Mouse (Mus musculus): Measurements from ENCODE around the gene Aifm1. TPM values are rescaled to one million over a fixed set of nuclear protein-coding genes. Genes with fewer than 3 reads are reported as not detected.

The Aifm1 gene
- 19.2 and 47.7 TPM in 2 replicates for total RNA-seq (2014; rRNA removed; ENCODE audit: low replicate concordance)
- polyA plus RNA-seq (2015; fragmentation: Nextera tagmentation; extraction: Ambion mirVana), result 120 and 127 TPM in 2 replicates

- Histone ChIP-seq H3K27ac (ENCODE audit: low read depth) (peak within 1 kb of the TSS; percentile 81), H3K4me2 (ENCODE audit: low read depth, low read length) (peak within 1 kb of the TSS; percentile 69), H3K27me3 (ENCODE audit: control insufficient read depth, insufficient read depth, low read length) (no peaks in the 10 kb centered on the region), H3K4me1 (ENCODE audit: control insufficient read depth, insufficient read depth) (no peaks in the 10 kb centered on the region), H3K9me3 (replicated peaks; ENCODE audit: control insufficient read depth, low read length) (no peaks in the 10 kb centered on the region), H3K9ac (replicated peaks; ENCODE audit: low read depth, low read length) (peak within 1 kb of the TSS; percentile 75), H3K36me3 (replicated peaks; ENCODE audit: control insufficient read depth, insufficient read depth, low read length) (no peaks in the 10 kb centered on the region), H3K4me3 (ENCODE audit: low read depth, low read length) (peak within 1 kb of the TSS; percentile 64)
- ATAC-seq (ENCODE audit: insufficient read depth, low read depth) (peak; percentile 99), DNase-seq (ENCODE audit: low spot score) (peak; percentile 88)
- WGBS, result 16% methylated on average over 44 of the region's 45 CpGs
- TF ChIP-seq EP300 (IDR thresholded peaks at IDR 0.05; ENCODE audit: low read depth) (no peak), CTCF (IDR thresholded peaks at IDR 0.05; ENCODE audit: low read depth) (no peak)
Observed at GRCm38 (mm10) chrX:48513166-48513807, at the start of gene Aifm1. Aifm1 (minus strand) TSS chrX:48513563.

- no peak overlapping the region for H3K9ac ChIP-seq (replicated peaks; ENCODE audit: low read depth, low read length)
Observed at GRCm38 (mm10) chrX:48532175-48532574, 18.8 kb upstream of the Aifm1 start.

GRCm38 (mm10) chrX:48526435-48526834 is 13.1 kb upstream of the Aifm1 start:
- Histone ChIP-seq H3K27me3 (ENCODE audit: control insufficient read depth, insufficient read depth, low read length) (no peaks in the 10 kb centered on the region), H3K4me2 (ENCODE audit: low read depth, low read length) (no peak overlapping the region), H3K4me3 (ENCODE audit: low read depth, low read length) (no peak overlapping the region), H3K36me3 (replicated peaks; ENCODE audit: control insufficient read depth, insufficient read depth, low read length) (no peaks in the 10 kb centered on the region), H3K9me3 (replicated peaks; ENCODE audit: control insufficient read depth, low read length) (no peaks in the 10 kb centered on the region), H3K9ac (replicated peaks; ENCODE audit: low read depth, low read length) (no peak overlapping the region), H3K4me1 (ENCODE audit: control insufficient read depth, insufficient read depth) (no peaks in the 10 kb centered on the region), H3K27ac (ENCODE audit: low read depth) (peak overlapping the region; percentile 46; the same call in 1 of the 2 replicates)
- no peak for DNase-seq (ENCODE audit: low spot score)
- TF ChIP-seq EP300 (IDR thresholded peaks at IDR 0.05; ENCODE audit: low read depth), result no peak
- no peak for TF ChIP-seq CTCF (IDR thresholded peaks at IDR 0.05; ENCODE audit: low read depth)
- WGBS, result 25% methylated on average over 3 of the region's 3 CpGs
- ATAC-seq (ENCODE audit: insufficient read depth, low read depth), result no peak

More at GRCm38 (mm10) chrX:48532175-48532574, 18.8 kb upstream of the Aifm1 start:
- DNase-seq (ENCODE audit: low spot score) (peak; percentile 40), ATAC-seq (ENCODE audit: insufficient read depth, low read depth) (no peak)
- Histone ChIP-seq H3K9me3 (replicated peaks; ENCODE audit: control insufficient read depth, low read length) (no peaks in the 10 kb centered on the region), H3K27me3 (ENCODE audit: control insufficient read depth, insufficient read depth, low read length) (no peaks in the 10 kb centered on the region), H3K36me3 (replicated peaks; ENCODE audit: control insufficient read depth, insufficient read depth, low read length) (no peaks in the 10 kb centered on the region), H3K4me3 (ENCODE audit: low read depth, low read length) (no peak overlapping the region), H3K4me1 (ENCODE audit: control insufficient read depth, insufficient read depth) (no peaks in the 10 kb centered on the region), H3K27ac (ENCODE audit: low read depth) (no peak overlapping the region), H3K4me2 (ENCODE audit: low read depth, low read length) (peak overlapping the region; percentile 30; the same call in 1 of the 2 replicates)
- TF ChIP-seq CTCF (IDR thresholded peaks at IDR 0.05; ENCODE audit: low read depth), result peak; percentile 82
- no peak for TF ChIP-seq EP300 (IDR thresholded peaks at IDR 0.05; ENCODE audit: low read depth)
- WGBS, result 24% methylated on average over 3 of the region's 3 CpGs

GRCm38 (mm10) chrX:48525866-48526265 is 12.5 kb upstream of the Aifm1 start:
- Histone ChIP-seq H3K4me2 (ENCODE audit: low read depth, low read length) (no peak overlapping the region), H3K4me3 (ENCODE audit: low read depth, low read length) (no peak overlapping the region), H3K9me3 (replicated peaks; ENCODE audit: control insufficient read depth, low read length) (no peaks in the 10 kb centered on the region), H3K27ac (ENCODE audit: low read depth) (peak overlapping the region; percentile 46), H3K36me3 (replicated peaks; ENCODE audit: control insufficient read depth, insufficient read depth, low read length) (no peaks in the 10 kb centered on the region), H3K9ac (replicated peaks; ENCODE audit: low read depth, low read length) (no peak overlapping the region), H3K4me1 (ENCODE audit: control insufficient read depth, insufficient read depth) (no peaks in the 10 kb centered on the region), H3K27me3 (ENCODE audit: control insufficient read depth, insufficient read depth, low read length) (no peaks in the 10 kb centered on the region)
- 36% methylated on average over 8 of the region's 8 CpGs for WGBS
- DNase-seq (ENCODE audit: low spot score), result peak; percentile 14
- ATAC-seq (ENCODE audit: insufficient read depth, low read depth), result peak; percentile 72
- TF ChIP-seq EP300 (IDR thresholded peaks at IDR 0.05; ENCODE audit: low read depth), result no peak
- TF ChIP-seq CTCF (IDR thresholded peaks at IDR 0.05; ENCODE audit: low read depth), result no peak

- 61% methylated on average over 1 of the region's 1 CpGs for WGBS
- no peaks in the 10 kb centered on the region for H3K27me3 ChIP-seq (ENCODE audit: control insufficient read depth, insufficient read depth, low read length)
- TF ChIP-seq CTCF (IDR thresholded peaks at IDR 0.05; ENCODE audit: low read depth) (no peak), EP300 (IDR thresholded peaks at IDR 0.05; ENCODE audit: low read depth) (no peak)
- H3K27ac ChIP-seq (ENCODE audit: low read depth), result peak overlapping the region; percentile 46; the same call in 1 of the 2 replicates
- DNase-seq (ENCODE audit: low spot score), result no peak
- ATAC-seq (ENCODE audit: insufficient read depth, low read depth), result peak; percentile 17; the same call in 1 of the 2 replicates
- no peak overlapping the region for H3K4me2 ChIP-seq (ENCODE audit: low read depth, low read length)
- no peaks in the 10 kb centered on the region for H3K4me1 ChIP-seq (ENCODE audit: control insufficient read depth, insufficient read depth)
- H3K36me3 ChIP-seq (replicated peaks; ENCODE audit: control insufficient read depth, insufficient read depth, low read length), result no peaks in the 10 kb centered on the region
- no peak overlapping the region for H3K9ac ChIP-seq (replicated peaks; ENCODE audit: low read depth, low read length)
- no peaks in the 10 kb centered on the region for H3K9me3 ChIP-seq (replicated peaks; ENCODE audit: control insufficient read depth, low read length)
- H3K4me3 ChIP-seq (ENCODE audit: low read depth, low read length), result no peak overlapping the region
Observed at GRCm38 (mm10) chrX:48525332-48525731, 12.0 kb upstream of the Aifm1 start.

Data from heart, postnatal 0 days (tissue).